Mouse (Mus musculus): ENCODE results near the gene Acap1. TPM values are rescaled to one million over a fixed set of nuclear protein-coding genes. Genes with fewer than 3 reads are reported as not detected.

The Acap1 gene
- total and polyA plus RNA-seq, 3 experiments = 39.6 to 70.9 (median 58.2) TPM

- peaks cover 7 to 29% of the 10 kb centered on the region in 2 experiments for H3K4me1 ChIP-seq (ENCODE audit: control insufficient read depth in 1 of 2, insufficient read depth in 2 of 2)
- TF ChIP-seq MAFK (IDR thresholded peaks at IDR 0.05; ENCODE audit: insufficient replicate concordance, low read length) (no peak), BHLHE40 (IDR thresholded peaks at IDR 0.05; ENCODE audit: low read depth, low read length) (no peak), SMC3 (IDR thresholded peaks at IDR 0.05; ENCODE audit: low read depth, low read length) (no peak), TCF12 (IDR thresholded peaks at IDR 0.05; ENCODE audit: low read depth, low read length) (no peak)
- H3K79me2 ChIP-seq (replicated peaks; ENCODE audit: control insufficient read depth, extremely low read depth, insufficient read depth, poor library complexity, severe bottlenecking) = peaks cover 10% of the 10 kb centered on the region
- no peak for DNase-seq (ENCODE audit: extremely low read depth)
- H3K36me3 ChIP-seq (replicated peaks in 1 of 2; ENCODE audit: control insufficient read depth in 1 of 2, insufficient read depth in 1 of 2, low read length in 1 of 2) = peaks cover 45 to 48% of the 10 kb centered on the region in 2 experiments
- no peaks in the 10 kb centered on the region for H3K27me3 ChIP-seq (replicated peaks)
- H3K4me3 ChIP-seq (replicated peaks in 1 of 3; ENCODE audit: low read depth in 2 of 3, low read length in 2 of 3, poor library complexity in 1 of 3) = peak overlapping the region in 1 of 3 experiments; percentile 82
- H3K9ac ChIP-seq (ENCODE audit: insufficient read depth, low read depth) = no peak overlapping the region
- peak overlapping the region; percentile 89 for H3K4me2 ChIP-seq (ENCODE audit: insufficient read depth, low read depth, poor library complexity, severe bottlenecking)
- in situ Hi-C loops (cut with MboI; ENCODE audit: low pct_ligation_motif_present, low pct_unique_long_range_greater_than_20kb, low sequenced_read_pairs) = no loop called here
- no peak overlapping the region for H3K27ac ChIP-seq (ENCODE audit: insufficient read depth, low read depth)
- dilution Hi-C loops (cut with MboI; ENCODE audit: extremely low pct_ligation_motif_present, extremely low pct_unique_long_range_greater_than_20kb, low sequenced_read_pairs) = no loop called here
- H3K9me3 ChIP-seq (replicated peaks; ENCODE audit: low read length) = no peaks in the 10 kb centered on the region
These were observed 7.6 kb upstream of the Acap1 start for GRCm38 (mm10) chr11:69902972-69903371.

- Histone ChIP-seq H3K27me3 (replicated peaks) (no peaks in the 10 kb centered on the region), H3K9ac (ENCODE audit: insufficient read depth, low read depth) (peak overlapping the region; percentile 81), H3K36me3 (replicated peaks in 1 of 2; ENCODE audit: control insufficient read depth in 1 of 2, insufficient read depth in 1 of 2, low read length in 1 of 2) (peaks cover 35 to 38% of the 10 kb centered on the region in 2 experiments), H3K9me3 (replicated peaks; ENCODE audit: low read length) (no peaks in the 10 kb centered on the region), H3K4me1 (ENCODE audit: control insufficient read depth in 1 of 2, insufficient read depth in 2 of 2) (peaks cover 7 to 29% of the 10 kb centered on the region in 2 experiments), H3K4me2 (ENCODE audit: insufficient read depth, low read depth, poor library complexity, severe bottlenecking) (peak overlapping the region; percentile 89), H3K27ac (ENCODE audit: insufficient read depth, low read depth) (peak overlapping the region; percentile 50), H3K4me3 (replicated peaks in 1 of 3; ENCODE audit: low read depth in 2 of 3, low read length in 2 of 3, poor library complexity in 1 of 3) (peak overlapping the region; percentile 70 to 97 (median 82)), H3K79me2 (replicated peaks; ENCODE audit: control insufficient read depth, extremely low read depth, insufficient read depth, poor library complexity, severe bottlenecking) (peaks cover 10% of the 10 kb centered on the region)
- TF ChIP-seq NELFE (IDR thresholded peaks at IDR 0.05; ENCODE audit: low read depth, low read length) = no peak
- TF ChIP-seq ETS1 (conservative IDR thresholded peaks at IDR 0.05; ENCODE audit: low read depth, low read length) = no peak
- TF ChIP-seq MAZ (IDR thresholded peaks at IDR 0.05; ENCODE audit: low read depth, low read length) = no peak
- TF ChIP-seq SIN3A (IDR thresholded peaks at IDR 0.05; ENCODE audit: low read length) = no peak; the same call in 1 of the 2 replicates
- TF ChIP-seq ELF1 (IDR thresholded peaks at IDR 0.05; ENCODE audit: low read depth, low read length) = no peak
- TF ChIP-seq ZKSCAN1 (IDR thresholded peaks at IDR 0.05; ENCODE audit: borderline replicate concordance, low read depth, low read length) = no peak
- TF ChIP-seq GABPA (IDR thresholded peaks at IDR 0.05; ENCODE audit: insufficient replicate concordance, low read depth, low read length) = no peak
- no peak for TF ChIP-seq TCF12 (IDR thresholded peaks at IDR 0.05; ENCODE audit: low read depth, low read length)
- in situ Hi-C loops (cut with MboI; ENCODE audit: low pct_ligation_motif_present, low pct_unique_long_range_greater_than_20kb, low sequenced_read_pairs) = no loop called here
- dilution Hi-C loops (cut with MboI; ENCODE audit: extremely low pct_ligation_motif_present, extremely low pct_unique_long_range_greater_than_20kb, low sequenced_read_pairs) = no loop called here
- DNase-seq (ENCODE audit: extremely low read depth) = no peak
These were observed 6.7 kb upstream of the Acap1 start for GRCm38 (mm10) chr11:69901993-69902392.

GRCm38 (mm10) chr11:69901406-69901846, 6.1 kb upstream of the Acap1 start:
- H3K27me3 ChIP-seq (replicated peaks) = no peaks in the 10 kb centered on the region
- H3K9me3 ChIP-seq (replicated peaks; ENCODE audit: low read length) = no peaks in the 10 kb centered on the region
- in situ Hi-C loops (cut with MboI; ENCODE audit: low pct_ligation_motif_present, low pct_unique_long_range_greater_than_20kb, low sequenced_read_pairs) = no loop called here
- H3K4me2 ChIP-seq (ENCODE audit: insufficient read depth, low read depth, poor library complexity, severe bottlenecking) = peak overlapping the region; percentile 29
- dilution Hi-C loops (cut with MboI; ENCODE audit: extremely low pct_ligation_motif_present, extremely low pct_unique_long_range_greater_than_20kb, low sequenced_read_pairs) = no loop called here
- peaks cover 29 to 32% of the 10 kb centered on the region in 2 experiments for H3K36me3 ChIP-seq (replicated peaks in 1 of 2; ENCODE audit: control insufficient read depth in 1 of 2, insufficient read depth in 1 of 2, low read length in 1 of 2)
- H3K4me3 ChIP-seq (replicated peaks in 1 of 3; ENCODE audit: low read depth in 2 of 3, low read length in 2 of 3, poor library complexity in 1 of 3) = peak overlapping the region; percentile 67 to 82 (median 70)
- H3K9ac ChIP-seq (ENCODE audit: insufficient read depth, low read depth) = peak overlapping the region; percentile 81
- H3K27ac ChIP-seq (ENCODE audit: insufficient read depth, low read depth) = peak overlapping the region; percentile 75
- DNase-seq (ENCODE audit: extremely low read depth) = peak; percentile 99
- peaks cover 7 to 29% of the 10 kb centered on the region in 2 experiments for H3K4me1 ChIP-seq (ENCODE audit: control insufficient read depth in 1 of 2, insufficient read depth in 2 of 2)
- H3K79me2 ChIP-seq (replicated peaks; ENCODE audit: control insufficient read depth, extremely low read depth, insufficient read depth, poor library complexity, severe bottlenecking) = peaks cover 10% of the 10 kb centered on the region
- TF ChIP-seq EP300 (IDR thresholded peaks at IDR 0.05; ENCODE audit: low read length) = no peak
- TF ChIP-seq NRF1 (IDR thresholded peaks at IDR 0.05; ENCODE audit: low read depth, low read length) = no peak; the same call in none of the 2 replicates
- TF ChIP-seq TBP (conservative IDR thresholded peaks at IDR 0.05; ENCODE audit: low read depth, low read length) = peak; percentile 60; the same call in 1 of the 2 replicates
- TF ChIP-seq NELFE (IDR thresholded peaks at IDR 0.05; ENCODE audit: low read depth, low read length) = 0 out of 2 replicates have a peak, but pooled peaks have one; percentile 56
- peak; percentile 60 for TF ChIP-seq POLR2A (IDR thresholded peaks at IDR 0.05; ENCODE audit: low read depth, low read length)
- TF ChIP-seq MEF2A (IDR thresholded peaks at IDR 0.05; ENCODE audit: borderline replicate concordance, low read depth, low read length) = peak; percentile 90
- no peak for TF ChIP-seq CTCF (conservative IDR thresholded peaks at IDR 0.05 in 1 of 2, IDR thresholded peaks at IDR 0.05 in 1 of 2; ENCODE audit: low read depth in 2 of 2, low read length in 2 of 2)
- TF ChIP-seq RAD21 (IDR thresholded peaks at IDR 0.05; ENCODE audit: low read depth, low read length) = no peak
- peak; percentile 81 for TF ChIP-seq MAX (IDR thresholded peaks at IDR 0.05; ENCODE audit: low read length)
- TF ChIP-seq CHD1 (IDR thresholded peaks at IDR 0.05; ENCODE audit: low read depth, low read length) = no peak
- TF ChIP-seq HCFC1 (IDR thresholded peaks at IDR 0.05; ENCODE audit: low read depth, low read length) = peak; percentile 92
- peak; percentile 90 for TF ChIP-seq MXI1 (IDR thresholded peaks at IDR 0.05; ENCODE audit: low read depth, low read length)
- TF ChIP-seq UBTF (IDR thresholded peaks at IDR 0.05; ENCODE audit: low read depth, low read length) = peak; percentile 94
- peak; percentile 68; the same call in 1 of the 2 replicates for TF ChIP-seq CHD2 (IDR thresholded peaks at IDR 0.05; ENCODE audit: low read length)
- no peak for TF ChIP-seq SMC3 (IDR thresholded peaks at IDR 0.05; ENCODE audit: low read depth, low read length)
- peak; percentile 82; the same call in 1 of the 2 replicates for TF ChIP-seq E2F4 (IDR thresholded peaks at IDR 0.05; ENCODE audit: insufficient replicate concordance, low read depth, low read length)
- no peak for TF ChIP-seq USF1 (IDR thresholded peaks at IDR 0.05; ENCODE audit: low read depth, low read length)

Data from CH12.LX (cell line).